Mouse (Mus musculus) neural tube, embryonic 11.5 days (tissue): ENCODE results near the gene Kmt2e. TPM values are rescaled to one million over a fixed set of nuclear protein-coding genes. Genes with fewer than 3 reads are reported as not detected.

Source experiments
- ATAC-seq: fragments of 200-750 bp; cut with Nextera tagmentation; 2 replicates; pipeline ENCODE4 v1.8.0; 2017; ENCODE audit warnings: moderate number of reproducible peaks, mild to moderate bottlenecking, moderate TSS enrichment, moderate library complexity; ENCODE audit not compliant: insufficient read depth, low FRiP score, low TSS enrichment
- DNase-seq: peaks from one replicate; pipeline ENCODE4 v3.0.0-alpha.2; 2015; ENCODE audit warnings: low spot score
- H3K27ac ChIP-seq: fragments of 300-500 bp; sonication (generic); 2 replicates; pipeline ENCODE4 v1.5.1; 2014; ENCODE audit warnings: low read depth, mild to moderate bottlenecking, low read length
- H3K27me3 ChIP-seq: fragments of 300-500 bp; sonication (generic); 2 replicates; pipeline ENCODE4 v1.6.1; 2014; ENCODE audit warnings: mild to moderate bottlenecking, low read length, mixed read lengths; ENCODE audit not compliant: control insufficient read depth, insufficient read depth
- H3K36me3 ChIP-seq: fragments of 300-500 bp; sonication (generic); 2 replicates; pipeline ENCODE4 v1.6.1; 2014; ENCODE audit warnings: mild to moderate bottlenecking, low read length, moderate library complexity, mixed read lengths; ENCODE audit not compliant: control insufficient read depth, insufficient read depth
- H3K4me1 ChIP-seq: fragments of 300-500 bp; sonication (generic); 2 replicates; pipeline ENCODE4 v1.6.1; 2014; ENCODE audit warnings: low read length, mixed read lengths; ENCODE audit not compliant: control insufficient read depth, insufficient read depth
- H3K4me2 ChIP-seq: fragments of 300-500 bp; sonication (generic); 2 replicates; pipeline ENCODE4 v1.6.1; 2014; ENCODE audit warnings: low read depth, mild to moderate bottlenecking, moderate library complexity
- H3K4me3 ChIP-seq: fragments of 300-500 bp; sonication (generic); 2 replicates; pipeline ENCODE4 v1.5.1; 2014; ENCODE audit warnings: low read depth, low read length
- H3K9ac ChIP-seq: fragments of 300-500 bp; sonication (generic); 2 replicates; pipeline ENCODE4 v1.6.1; 2014; ENCODE audit warnings: mild to moderate bottlenecking, low read length
- H3K9me3 ChIP-seq: fragments of 300-500 bp; sonication (generic); 2 replicates; pipeline ENCODE4 v1.6.1; 2016; ENCODE audit warnings: low read length; ENCODE audit not compliant: control insufficient read depth
- WGBS: fragments of 180-500 bp; shearing (Covaris S2); extraction: QIAGEN DNeasy Blood & Tissue Kit; methylation state at CpG from one replicate; pipeline ENCODE4 v1.1.7; 2014; 5-methylcytosine and 5-hydroxymethylcytosine counted together
- polyA plus RNA-seq: library from polyadenylated mRNA; unstranded; fragments of >200 nt; fragmentation: Nextera tagmentation; extraction: Ambion mirVana; gene quantifications from 2 replicates; pipeline ENCODE4 v1.2.1, GENCODE M21; 2014

Gene Kmt2e
- polyA plus RNA-seq, 1 experiment from 2014 or later, result 105 TPM

- Histone ChIP-seq H3K27ac (peak overlapping the region; percentile 90), H3K9ac (peak overlapping the region; percentile 43), H3K4me2 (0 out of 2 replicates have a peak overlapping the region, but pooled peaks have one; percentile 19), H3K9me3 (no peaks in the 10 kb centered on the region), H3K4me1 (peaks cover 48% of the 10 kb centered on the region), H3K36me3 (peaks cover 2% of the 10 kb centered on the region), H3K4me3 (no peak overlapping the region), H3K27me3 (no peaks in the 10 kb centered on the region)
- DNase-seq (peak; percentile 73), ATAC-seq (peak; percentile 49)
- 29% methylated on average over 12 of the region's 12 CpGs for WGBS
Measured at GRCm38 (mm10) chr5:23413575-23414470, 20.4 kb upstream of the Kmt2e start.

DNA sequence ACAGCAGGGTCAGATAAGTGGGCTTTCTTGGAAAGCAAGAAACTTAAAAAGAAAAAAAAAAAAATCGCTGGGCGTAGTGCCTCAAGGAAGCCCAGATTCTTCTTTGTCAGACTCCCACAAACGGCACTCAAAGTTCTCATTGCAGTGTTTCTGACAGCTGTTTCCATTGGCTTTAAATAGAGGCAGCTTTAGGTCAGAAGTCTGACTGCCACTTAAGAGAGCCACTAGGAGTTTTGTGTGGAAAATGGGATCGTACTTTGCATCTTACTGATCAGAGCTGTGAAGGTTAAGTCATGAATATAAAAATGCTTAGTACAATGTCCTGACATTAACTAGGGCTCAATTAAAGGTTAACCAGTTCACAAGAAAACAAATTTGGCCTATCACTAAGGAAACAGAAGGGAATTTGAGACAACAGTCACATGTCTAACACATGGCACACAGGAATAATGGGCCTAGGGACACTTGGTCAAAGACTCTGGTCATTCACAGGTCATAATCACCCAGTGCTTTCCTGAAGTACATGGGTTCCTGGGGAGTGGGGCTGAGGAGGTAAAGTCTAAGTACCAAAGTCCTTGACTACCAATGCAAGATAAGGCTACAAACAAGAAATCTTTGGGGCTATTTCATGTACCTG, 19.6 kb upstream of the Kmt2e start:
- Histone ChIP-seq H3K36me3 (peaks cover 2% of the 10 kb centered on the region), H3K27ac (peak overlapping the region; percentile 90), H3K9me3 (no peaks in the 10 kb centered on the region), H3K9ac (no peak overlapping the region; the same call in 1 of the 2 replicates), H3K4me3 (no peak overlapping the region), H3K4me1 (peaks cover 56% of the 10 kb centered on the region), H3K4me2 (0 out of 2 replicates have a peak overlapping the region, but pooled peaks have one; percentile 19), H3K27me3 (no peaks in the 10 kb centered on the region)
- no peak for ATAC-seq
- WGBS, result 32% methylated on average over 4 of the region's 4 CpGs
- DNase-seq, result no peak

- WGBS, result 37% methylated on average over 7 of the region's 7 CpGs
- no peak overlapping the region for H3K4me2 ChIP-seq
- H3K9me3 ChIP-seq, result no peaks in the 10 kb centered on the region
- no peak overlapping the region for H3K4me3 ChIP-seq
- H3K27ac ChIP-seq, result peak overlapping the region; percentile 90
- no peak overlapping the region for H3K9ac ChIP-seq
- ATAC-seq (peak; percentile 3; the same call in 1 of the 2 replicates), DNase-seq (no peak)
- H3K27me3 ChIP-seq, result no peaks in the 10 kb centered on the region
- peaks cover 60% of the 10 kb centered on the region for H3K4me1 ChIP-seq
- H3K36me3 ChIP-seq, result no peaks in the 10 kb centered on the region
Measured at GRCm38 (mm10) chr5:23415571-23416285, 18.5 kb upstream of the Kmt2e start.

DNA sequence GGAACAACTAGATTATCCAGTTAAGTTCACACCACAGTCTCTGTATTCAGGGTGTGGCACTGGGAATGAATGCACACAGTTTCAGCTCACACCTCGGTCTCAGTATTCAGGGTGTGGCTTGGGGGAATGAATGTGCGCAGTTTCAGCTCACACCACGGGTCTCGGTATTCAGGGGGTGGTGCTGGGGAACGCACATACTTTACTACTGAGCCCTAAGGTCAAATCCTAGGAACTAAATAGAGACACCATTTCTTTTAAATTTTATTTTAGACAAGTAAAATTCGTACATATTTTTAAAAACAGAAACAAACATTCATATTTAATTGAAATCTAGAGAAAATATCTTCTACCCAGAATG, 18.0 kb upstream of the Kmt2e start:
- WGBS, result 41% methylated on average over 6 of the region's 6 CpGs
- ATAC-seq (0 out of 2 replicates have a peak, but pooled peaks have one; percentile 2), DNase-seq (no peak)
- no peaks in the 10 kb centered on the region for H3K36me3 ChIP-seq
- no peaks in the 10 kb centered on the region for H3K27me3 ChIP-seq
- peaks cover 60% of the 10 kb centered on the region for H3K4me1 ChIP-seq
- H3K27ac ChIP-seq, result peak overlapping the region; percentile 29; the same call in 1 of the 2 replicates
- H3K9me3 ChIP-seq, result no peaks in the 10 kb centered on the region
- no peak overlapping the region for H3K4me3 ChIP-seq
- no peak overlapping the region for H3K9ac ChIP-seq
- H3K4me2 ChIP-seq, result no peak overlapping the region

GRCm38 (mm10) chr5:23417716-23418115, 16.5 kb upstream of the Kmt2e start:
- 74% methylated on average over 2 of the region's 2 CpGs for WGBS
- Histone ChIP-seq H3K4me1 (peaks cover 57% of the 10 kb centered on the region), H3K9ac (no peak overlapping the region)

DNA sequence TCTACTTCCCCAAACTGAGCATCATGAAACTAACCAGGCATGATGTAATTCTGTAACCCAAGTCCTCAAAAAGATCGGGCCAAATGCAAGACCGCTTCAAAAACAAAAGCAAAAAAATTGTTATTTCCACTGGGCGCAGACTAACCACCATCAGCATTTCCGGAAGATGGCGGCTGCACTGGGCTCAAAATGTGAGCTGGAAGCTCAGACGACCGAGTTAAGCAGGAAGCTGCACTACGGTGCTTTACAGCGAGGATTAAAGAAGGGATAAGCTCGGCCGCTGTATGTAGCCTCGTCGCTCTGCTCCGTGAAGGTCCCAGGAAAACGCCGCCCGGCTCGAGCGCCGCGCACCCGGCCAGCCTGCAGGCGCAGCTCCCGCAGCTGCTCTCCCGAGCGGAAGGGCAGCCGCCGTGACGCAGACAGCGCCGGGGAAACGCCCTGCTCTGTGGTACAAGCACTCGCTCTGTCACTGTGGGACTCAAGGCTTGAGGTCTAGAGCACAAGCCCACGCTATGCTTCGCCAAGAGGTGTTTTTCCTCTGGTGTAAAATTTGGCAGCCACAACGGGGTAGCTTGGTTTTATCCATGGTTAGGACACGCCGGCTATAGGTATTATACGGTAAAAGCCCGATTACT, 16.0 kb upstream of the Kmt2e start:
- ATAC-seq, result peak; percentile 60
- WGBS, result 1% methylated on average over 40 of the region's 40 CpGs
- H3K36me3 ChIP-seq, result no peaks in the 10 kb centered on the region
- peaks cover 52% of the 10 kb centered on the region for H3K4me1 ChIP-seq
- DNase-seq, result peak; percentile 86
- H3K9ac ChIP-seq, result peak overlapping the region; percentile 43
- no peaks in the 10 kb centered on the region for H3K9me3 ChIP-seq
- peak overlapping the region; percentile 55 for H3K4me2 ChIP-seq
- H3K4me3 ChIP-seq, result peak overlapping the region; percentile 38
- H3K27me3 ChIP-seq, result no peaks in the 10 kb centered on the region
- peak overlapping the region; percentile 74 for H3K27ac ChIP-seq

More at GRCm38 (mm10) chr5:23417716-23418115, 16.5 kb upstream of the Kmt2e start:
- H3K4me3 ChIP-seq, result peak overlapping the region; percentile 38
- peak overlapping the region; percentile 55 for H3K4me2 ChIP-seq
- DNase-seq, result no peak
- H3K36me3 ChIP-seq, result no peaks in the 10 kb centered on the region
- H3K9me3 ChIP-seq, result no peaks in the 10 kb centered on the region
- no peak for ATAC-seq
- H3K27me3 ChIP-seq, result no peaks in the 10 kb centered on the region
- H3K27ac ChIP-seq, result no peak overlapping the region

DNA sequence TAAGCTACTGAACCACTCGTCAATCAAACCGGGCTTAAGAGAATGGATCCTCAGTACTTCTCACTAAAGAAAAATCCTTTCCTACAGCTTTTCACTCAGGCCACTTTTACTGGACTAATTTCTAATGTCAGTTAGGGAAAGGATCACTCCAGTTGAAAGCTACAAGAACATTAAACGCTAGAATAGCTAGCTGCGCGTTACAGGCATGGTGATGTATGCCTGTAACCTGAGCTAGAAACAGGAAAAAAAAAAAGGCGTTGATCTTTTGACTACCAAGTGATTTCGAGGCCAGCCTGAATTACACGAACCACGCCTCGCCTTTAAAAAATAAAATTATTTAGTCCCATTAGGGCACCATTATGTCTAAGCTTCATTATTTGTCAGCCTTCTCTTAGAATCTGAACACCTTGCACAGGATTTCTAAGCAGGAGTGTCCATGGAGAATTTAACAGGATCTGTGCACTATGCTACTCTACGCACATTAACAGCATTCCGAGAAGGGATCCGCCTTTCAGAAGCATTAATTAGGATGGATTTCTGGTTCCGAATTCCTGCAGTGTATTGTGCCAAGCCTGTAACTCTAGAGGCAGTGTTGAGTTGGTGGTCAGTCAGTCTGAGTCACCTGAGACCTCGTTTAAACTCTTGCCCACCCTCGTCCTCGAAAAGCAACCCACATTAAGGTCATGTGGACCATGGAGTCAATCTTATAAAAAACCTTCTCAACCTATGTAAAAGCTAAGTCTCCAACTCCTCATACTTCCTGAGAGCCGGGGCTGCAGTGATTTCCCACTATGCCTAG, 15.2 kb upstream of the Kmt2e start:
- ATAC-seq (no peak), DNase-seq (no peak)
- Histone ChIP-seq H3K36me3 (no peaks in the 10 kb centered on the region), H3K9me3 (no peaks in the 10 kb centered on the region), H3K27ac (peak overlapping the region; percentile 74), H3K27me3 (no peaks in the 10 kb centered on the region), H3K4me3 (peak overlapping the region; percentile 38), H3K4me1 (peaks cover 46% of the 10 kb centered on the region), H3K9ac (peak overlapping the region; percentile 43), H3K4me2 (peak overlapping the region; percentile 55)
- 6% methylated on average over 18 of the region's 18 CpGs for WGBS
